Mouse (Mus musculus) kidney, embryonic 14.5 days (tissue): ENCODE data around the gene Tmem255b. TPM values are rescaled to one million over a fixed set of nuclear protein-coding genes. Genes with fewer than 3 reads are reported as not detected.

ENCODE experiments used
- ATAC-seq: fragments of 200-750 bp; cut with Nextera tagmentation; 2 replicates; pipeline ENCODE4 v1.8.0; 2017; ENCODE audit warnings: moderate number of reproducible peaks, mild to moderate bottlenecking, moderate TSS enrichment, moderate library complexity; ENCODE audit not compliant: low FRiP score, low TSS enrichment
- H3K27ac ChIP-seq: fragments of 300-500 bp; sonication (generic); 2 replicates; pipeline ENCODE4 v1.5.1; 2014; ENCODE audit warnings: low read depth, mild to moderate bottlenecking, low read length, moderate library complexity, mixed read lengths
- H3K27me3 ChIP-seq: fragments of 300-500 bp; sonication (generic); 2 replicates; pipeline ENCODE4 v1.6.1; 2014; ENCODE audit warnings: mild to moderate bottlenecking, low read length; ENCODE audit not compliant: control insufficient read depth, insufficient read depth
- H3K36me3 ChIP-seq: fragments of 300-500 bp; sonication (generic); 2 replicates; pipeline ENCODE4 v1.6.1; 2014; ENCODE audit warnings: low read length, mixed read lengths; ENCODE audit not compliant: control insufficient read depth, insufficient read depth
- H3K4me1 ChIP-seq: fragments of 300-500 bp; sonication (generic); 2 replicates; pipeline ENCODE4 v1.6.1; 2014; ENCODE audit warnings: low read length, mixed read lengths; ENCODE audit not compliant: control insufficient read depth, insufficient read depth
- H3K4me2 ChIP-seq: fragments of 300-500 bp; sonication (generic); replicated peaks from 2 replicates; pipeline ENCODE4 v1.6.1; 2014; ENCODE audit warnings: low read depth, mild to moderate bottlenecking, low read length
- H3K4me3 ChIP-seq: fragments of 300-500 bp; sonication (generic); 2 replicates; pipeline ENCODE4 v1.5.1; 2014; ENCODE audit warnings: mild to moderate bottlenecking, low read length
- H3K9ac ChIP-seq: fragments of 300-500 bp; sonication (generic); 2 replicates; pipeline ENCODE4 v1.6.1; 2014; ENCODE audit warnings: low read depth, mild to moderate bottlenecking, low read length, moderate library complexity
- H3K9me3 ChIP-seq: fragments of 300-500 bp; sonication (generic); 2 replicates; pipeline ENCODE4 v1.6.1; 2016; ENCODE audit warnings: low read length; ENCODE audit not compliant: control insufficient read depth
- WGBS: fragments of 180-500 bp; shearing (Covaris S2); extraction: QIAGEN DNeasy Blood & Tissue Kit; methylation state at CpG from one replicate; pipeline ENCODE4 v1.1.7; 2014; 5-methylcytosine and 5-hydroxymethylcytosine counted together
- polyA plus RNA-seq: library from polyadenylated mRNA; unstranded; fragments of >200 nt; fragmentation: Nextera tagmentation; extraction: Ambion mirVana; gene quantifications from 2 replicates; pipeline ENCODE4 v1.2.1, GENCODE M21; 2014

Gene Tmem255b
- polyA plus RNA-seq, 1 experiment from 2014 or later = 0.57 TPM

GRCm38 (mm10) chr8:13455295-13455694 lies 20.3 kb downstream of the Tmem255b start:
- ATAC-seq = peak; percentile 84
- WGBS = 25% methylated on average over 2 of the region's 2 CpGs
- Histone ChIP-seq H3K4me2 (no peak overlapping the region), H3K9me3 (no peaks in the 10 kb centered on the region), H3K9ac (no peak overlapping the region), H3K4me1 (no peaks in the 10 kb centered on the region), H3K27ac (no peak overlapping the region), H3K4me3 (no peak overlapping the region), H3K27me3 (no peaks in the 10 kb centered on the region), H3K36me3 (no peaks in the 10 kb centered on the region)

GRCm38 (mm10) chr8:13459431-13459830 lies 24.4 kb downstream of the Tmem255b start:
- WGBS = 89% methylated on average over 4 of the region's 4 CpGs
- H3K27ac ChIP-seq = no peak overlapping the region
- H3K36me3 ChIP-seq = no peaks in the 10 kb centered on the region
- H3K4me1 ChIP-seq = 0 out of 2 replicates have a peak, but pooled peaks cover 2% of the 10 kb centered on the region
- no peak overlapping the region for H3K4me3 ChIP-seq
- no peak overlapping the region for H3K4me2 ChIP-seq
- no peak for ATAC-seq
- no peak overlapping the region for H3K9ac ChIP-seq
- H3K9me3 ChIP-seq = no peaks in the 10 kb centered on the region
- H3K27me3 ChIP-seq = no peaks in the 10 kb centered on the region

- H3K27ac ChIP-seq = no peak overlapping the region
- no peaks in the 10 kb centered on the region for H3K36me3 ChIP-seq
- peaks cover 15% of the 10 kb centered on the region; the same call in 1 of the 2 replicates for H3K4me1 ChIP-seq
- no peak overlapping the region for H3K9ac ChIP-seq
- no peak for ATAC-seq
- H3K27me3 ChIP-seq = no peaks in the 10 kb centered on the region
- 52% methylated on average over 17 of the region's 17 CpGs for WGBS
- H3K9me3 ChIP-seq = no peaks in the 10 kb centered on the region
- H3K4me2 ChIP-seq = no peak overlapping the region
- H3K4me3 ChIP-seq = no peak overlapping the region
These were observed 26.2 kb downstream of the Tmem255b start for GRCm38 (mm10) chr8:13461085-13461765.

GRCm38 (mm10) chr8:13461843-13462242 lies 26.9 kb downstream of the Tmem255b start:
- H3K27ac ChIP-seq = no peak overlapping the region
- ATAC-seq = no peak
- whole genome bisulfite sequencing = 39% methylated on average over 4 of the region's 4 CpGs

GRCm38 (mm10) chr8:13462392-13462791 lies 27.4 kb downstream of the Tmem255b start:
- H3K4me1 ChIP-seq = peaks cover 15% of the 10 kb centered on the region; the same call in 1 of the 2 replicates
- H3K27me3 ChIP-seq = no peaks in the 10 kb centered on the region
- H3K27ac ChIP-seq = no peak overlapping the region
- no peak overlapping the region for H3K9ac ChIP-seq
- no peaks in the 10 kb centered on the region for H3K36me3 ChIP-seq
- no peaks in the 10 kb centered on the region for H3K9me3 ChIP-seq
- 73% methylated on average over 10 of the region's 10 CpGs for WGBS
- ATAC-seq = no peak
- no peak overlapping the region for H3K4me2 ChIP-seq
- no peak overlapping the region for H3K4me3 ChIP-seq

More at GRCm38 (mm10) chr8:13461843-13462242, 26.9 kb downstream of the Tmem255b start:
- Histone ChIP-seq H3K4me1 (peaks cover 15% of the 10 kb centered on the region; the same call in 1 of the 2 replicates), H3K27me3 (no peaks in the 10 kb centered on the region), H3K4me3 (no peak overlapping the region), H3K36me3 (no peaks in the 10 kb centered on the region), H3K9me3 (no peaks in the 10 kb centered on the region), H3K9ac (no peak overlapping the region), H3K4me2 (no peak overlapping the region)

- no peak overlapping the region for H3K9ac ChIP-seq
- no peaks in the 10 kb centered on the region for H3K27me3 ChIP-seq
- no peak overlapping the region for H3K27ac ChIP-seq
- H3K4me1 ChIP-seq = peaks cover 15% of the 10 kb centered on the region; the same call in 1 of the 2 replicates
- 34% methylated on average over 7 of the region's 7 CpGs for WGBS
- peak overlapping the region; percentile 22; the same call in 1 of the 2 replicates for H3K4me2 ChIP-seq
- no peaks in the 10 kb centered on the region for H3K9me3 ChIP-seq
- ATAC-seq = no peak
- H3K4me3 ChIP-seq = no peak overlapping the region
- H3K36me3 ChIP-seq = no peaks in the 10 kb centered on the region
These were observed 30.3 kb downstream of the Tmem255b start for GRCm38 (mm10) chr8:13465324-13465723.

GRCm38 (mm10) chr8:13466989-13467388 lies 32.0 kb downstream of the Tmem255b start:
- ATAC-seq = peak; percentile 26; the same call in 1 of the 2 replicates
- Histone ChIP-seq H3K27ac (no peak overlapping the region), H3K4me3 (no peak overlapping the region), H3K27me3 (no peaks in the 10 kb centered on the region), H3K4me2 (no peak overlapping the region), H3K9me3 (no peaks in the 10 kb centered on the region), H3K4me1 (peaks cover 13% of the 10 kb centered on the region; the same call in 1 of the 2 replicates), H3K36me3 (no peaks in the 10 kb centered on the region), H3K9ac (no peak overlapping the region)
- WGBS = 46% methylated on average over 5 of the region's 5 CpGs

- no peaks in the 10 kb centered on the region for H3K27me3 ChIP-seq
- 79% methylated on average over 9 of the region's 9 CpGs for WGBS
- no peak for ATAC-seq
- H3K9me3 ChIP-seq = no peaks in the 10 kb centered on the region
- H3K4me2 ChIP-seq = no peak overlapping the region
- no peak overlapping the region for H3K27ac ChIP-seq
- H3K4me1 ChIP-seq = peaks cover 13% of the 10 kb centered on the region; the same call in 1 of the 2 replicates
- no peak overlapping the region for H3K4me3 ChIP-seq
- H3K9ac ChIP-seq = no peak overlapping the region
- no peaks in the 10 kb centered on the region for H3K36me3 ChIP-seq
These were observed 33.7 kb downstream of the Tmem255b start for GRCm38 (mm10) chr8:13468737-13469136.

- no peak for ATAC-seq
- H3K27ac ChIP-seq = no peak overlapping the region
- no peaks in the 10 kb centered on the region for H3K4me1 ChIP-seq
- H3K9ac ChIP-seq = no peak overlapping the region
- H3K9me3 ChIP-seq = no peaks in the 10 kb centered on the region
- H3K36me3 ChIP-seq = no peaks in the 10 kb centered on the region; the same call in 1 of the 2 replicates
- WGBS = 76% methylated on average over 11 of the region's 11 CpGs
- H3K27me3 ChIP-seq = no peaks in the 10 kb centered on the region
- no peak overlapping the region for H3K4me2 ChIP-seq
- no peak overlapping the region for H3K4me3 ChIP-seq
These were observed 36.5 kb downstream of the Tmem255b start for GRCm38 (mm10) chr8:13471484-13471883.
